Mouse (Mus musculus) lung, adult 2 months (tissue): ENCODE measurements around the gene Kcne2.

Experiments
- CTCF ChIP-seq: fragments of 200-500 bp; IDR thresholded peaks from 2 replicates; pipeline ENCODE4 v1.5.1; 2011; ENCODE audit warnings: mild to moderate bottlenecking, low read length, control low read depth; ENCODE audit not compliant: insufficient read depth
- POLR2A ChIP-seq: fragments of 200-500 bp; IDR thresholded peaks from 2 replicates; pipeline ENCODE4 v1.6.1; 2011; ENCODE audit warnings: low read depth, mild to moderate bottlenecking, control low read depth, low read length, borderline replicate concordance; ENCODE audit errors: extremely low read depth

GRCm38 (mm10) chr16:92290045-92290444 is 2.1 kb upstream of the Kcne2 start:
- TF ChIP-seq CTCF (no peak), POLR2A (no peak)
